Mouse (Mus musculus) testis, postnatal 10 days (tissue): Measurements from ENCODE around the gene Setd3.

Experiments
- DNase-seq: peaks from one replicate; pipeline ENCODE4 v3.0.0; 2021; ENCODE audit warnings: low spot score

Setd3 gene

GRCm38 (mm10) chr12:108179246-108179320 is at the start of gene Setd3:
TSS of gene Setd3 (minus strand) at chr12:108179314.
- no peak for DNase-seq

- DNase-seq = no peak
Measured at GRCm38 (mm10) chr12:108227527-108227926, 48.4 kb upstream of the Setd3 start.

GRCm38 (mm10) chr12:108226941-108227340 is 47.8 kb upstream of the Setd3 start:
- DNase-seq = no peak

GRCm38 (mm10) chr12:108226216-108226615 is 47.1 kb upstream of the Setd3 start:
- DNase-seq = no peak

- no peak for DNase-seq
Measured at GRCm38 (mm10) chr12:108225781-108226180, 46.7 kb upstream of the Setd3 start.

- DNase-seq = no peak
Measured at GRCm38 (mm10) chr12:108223357-108223756, 44.2 kb upstream of the Setd3 start.

- no peak for DNase-seq
Measured at GRCm38 (mm10) chr12:108221712-108222111, 42.6 kb upstream of the Setd3 start.

GRCm38 (mm10) chr12:108221206-108221605 is 42.1 kb upstream of the Setd3 start:
- DNase-seq = no peak

- no peak for DNase-seq
Measured at GRCm38 (mm10) chr12:108220621-108221020, 41.5 kb upstream of the Setd3 start.

GRCm38 (mm10) chr12:108219825-108220616 is 40.9 kb upstream of the Setd3 start:
- DNase-seq = no peak

GRCm38 (mm10) chr12:108219163-108219562 is 40.0 kb upstream of the Setd3 start:
- no peak for DNase-seq

- peak; percentile 73 for DNase-seq
Measured at GRCm38 (mm10) chr12:108217572-108217971, 38.5 kb upstream of the Setd3 start.

GRCm38 (mm10) chr12:108216611-108217370 is 37.7 kb upstream of the Setd3 start:
- no peak for DNase-seq

GRCm38 (mm10) chr12:108215090-108215489 is 36.0 kb upstream of the Setd3 start:
- no peak for DNase-seq

GRCm38 (mm10) chr12:108213090-108214041 is 34.3 kb upstream of the Setd3 start:
- DNase-seq = no peak

- no peak for DNase-seq
Measured at GRCm38 (mm10) chr12:108212476-108212875, 33.4 kb upstream of the Setd3 start.

GRCm38 (mm10) chr12:108212071-108212470 is 33.0 kb upstream of the Setd3 start:
- DNase-seq = no peak

GRCm38 (mm10) chr12:108210623-108211022 is 31.5 kb upstream of the Setd3 start:
- DNase-seq = no peak

GRCm38 (mm10) chr12:108208726-108209438 is 29.8 kb upstream of the Setd3 start:
- DNase-seq = peak; percentile 89

- no peak for DNase-seq
Measured at GRCm38 (mm10) chr12:108208216-108208615, 29.1 kb upstream of the Setd3 start.

- peak; percentile 95 for DNase-seq
Measured at GRCm38 (mm10) chr12:108206641-108207040, 27.5 kb upstream of the Setd3 start.

- no peak for DNase-seq
Measured at GRCm38 (mm10) chr12:108204978-108205377, 25.9 kb upstream of the Setd3 start.
